Mouse (Mus musculus) mammary gland, adult 2 months (tissue): Measurements from ENCODE around the gene Gm15294. TPM values are rescaled to one million over a fixed set of nuclear protein-coding genes. Genes with fewer than 3 reads are reported as not detected.

Experiments
- polyA plus RNA-seq: library from polyadenylated mRNA; depleted of rRNA; stranded (reverse); fragments of >200 nt; gene quantifications from 2 replicates; pipeline ENCODE4 v1.2.3, GENCODE M21; 2012; ENCODE audit warnings: low replicate concordance; rRNA removed

Gene Gm15294
- polyA plus RNA-seq: not detected in 2 replicates

GRCm38 (mm10) chrX:141875135-141875534 lies at the start of gene Gm15294:
Gm15294 (minus strand) TSS chrX:141875235.

Other genes starting within 250 kb of the Gm15294 start
- not detected in 2 replicates for gene Irs4, start 150.0 kb downstream of the Gm15294 start, polyA plus RNA-seq